Mouse (Mus musculus) cerebellum, postnatal 25 days (tissue): ENCODE results near the gene Pycr1.
A peak's percentile ranks its signal among the peaks of the same experiment; 100 is the strongest.

ENCODE experiments used
- DNase-seq, 2 experiments: peaks; one replicate each; pipeline ENCODE4 v3.0.0; 2021; ENCODE audit warnings: mixed read lengths in 2 of 2

Gene Pycr1

GRCm38 (mm10) chr11:120603545-120603944 is 40.0 kb downstream of the Pycr1 start:
- DNase-seq = no peak

- no peak for DNase-seq
Observed at GRCm38 (mm10) chr11:120600716-120601115, 42.9 kb downstream of the Pycr1 start.

- DNase-seq = peak in 1 of 2 experiments; percentile 25
Observed at GRCm38 (mm10) chr11:120598990-120599549, 44.5 kb downstream of the Pycr1 start.

GRCm38 (mm10) chr11:120598283-120598989 is 45.1 kb downstream of the Pycr1 start, which contains the start of the genes Alyref and Anapc11:
Alyref (minus strand) TSS chr11:120598365.
Anapc11 (plus strand) TSS chr11:120598421.
- DNase-seq = peak; percentile 95 to 97

GRCm38 (mm10) chr11:120597240-120598235 is 46.0 kb downstream of the Pycr1 start:
- no peak for DNase-seq

- no peak for DNase-seq
Observed at GRCm38 (mm10) chr11:120588531-120588930, 55.0 kb downstream of the Pycr1 start.
